Mouse (Mus musculus) forelimb bud, embryonic 11.5 days (tissue): ENCODE measurements around the gene Rtn4rl1.
A peak's percentile ranks its signal among the peaks of the same experiment; 100 is the strongest.
"Not testable (repeated sequence)": the region's sequence is repeated elsewhere in the genome, so short reads cannot be mapped to it uniquely, and the experiment has no call there.

Source experiments
- DNase-seq: peaks from one replicate; pipeline ENCODE4 v3.0.0-alpha.2; 2012; ENCODE audit warnings: low read depth, low spot score

Gene Rtn4rl1

GRCm38 (mm10) chr11:75275035-75275434 lies 81.5 kb downstream of the Rtn4rl1 start:
- DNase-seq = no peak

GRCm38 (mm10) chr11:75278115-75278514 lies 84.5 kb downstream of the Rtn4rl1 start:
- DNase-seq = no peak

- no peak for DNase-seq
Observed at GRCm38 (mm10) chr11:75279013-75279341, 85.4 kb downstream of the Rtn4rl1 start.

- DNase-seq = no peak
Observed at GRCm38 (mm10) chr11:75279342-75280065, 85.9 kb downstream of the Rtn4rl1 start.

- DNase-seq = no peak
Observed at GRCm38 (mm10) chr11:75280066-75280410, 86.5 kb downstream of the Rtn4rl1 start.

- no peak for DNase-seq
Observed at GRCm38 (mm10) chr11:75280435-75281001, 86.9 kb downstream of the Rtn4rl1 start.

- DNase-seq = no peak
Observed at GRCm38 (mm10) chr11:75281380-75282256, 88.0 kb downstream of the Rtn4rl1 start.

- no peak for DNase-seq
Observed at GRCm38 (mm10) chr11:75282496-75283120, 89.0 kb downstream of the Rtn4rl1 start.

GRCm38 (mm10) chr11:75283784-75284183 lies 90.2 kb downstream of the Rtn4rl1 start:
- not testable (repeated sequence) for DNase-seq

GRCm38 (mm10) chr11:75285893-75286467 lies 92.4 kb downstream of the Rtn4rl1 start:
- no peak for DNase-seq

- no peak for DNase-seq
Observed at GRCm38 (mm10) chr11:75286868-75287267, 93.3 kb downstream of the Rtn4rl1 start.

GRCm38 (mm10) chr11:75287940-75288339 lies 94.4 kb downstream of the Rtn4rl1 start:
- no peak for DNase-seq

- DNase-seq = no peak
Observed at GRCm38 (mm10) chr11:75288517-75288916, 94.9 kb downstream of the Rtn4rl1 start.

- DNase-seq = no peak
Observed at GRCm38 (mm10) chr11:75289120-75289519, 95.5 kb downstream of the Rtn4rl1 start.

GRCm38 (mm10) chr11:75290566-75291271 lies 97.1 kb downstream of the Rtn4rl1 start:
- DNase-seq = peak; percentile 93

- no peak for DNase-seq
Observed at GRCm38 (mm10) chr11:75291389-75292215, 98.0 kb downstream of the Rtn4rl1 start.

- no peak for DNase-seq
Observed at GRCm38 (mm10) chr11:75292281-75292680, 98.7 kb downstream of the Rtn4rl1 start.

GRCm38 (mm10) chr11:75293852-75294361 lies 100.3 kb downstream of the Rtn4rl1 start:
- no peak for DNase-seq

GRCm38 (mm10) chr11:75294862-75295261 lies 101.3 kb downstream of the Rtn4rl1 start:
- DNase-seq = no peak

- DNase-seq = not testable (repeated sequence)
Observed at GRCm38 (mm10) chr11:75295534-75295933, 102.0 kb downstream of the Rtn4rl1 start.
